Mouse (Mus musculus) stomach, adult 2 months (tissue): ENCODE measurements around the gene Gm17720. TPM values are rescaled to one million over a fixed set of nuclear protein-coding genes. Genes with fewer than 3 reads are reported as not detected.

Source experiments
- polyA plus RNA-seq: library from polyadenylated mRNA; depleted of rRNA; stranded (reverse); fragments of >200 nt; gene quantifications from 2 replicates; pipeline ENCODE4 v1.2.3, GENCODE M21; 2012; rRNA removed

Gm17720 gene
- polyA plus RNA-seq: not detected in 2 replicates

GRCm38 (mm10) chr8:110102653-110103052, at the start of gene Gm17720:
Gene Gm17720 (minus strand): TSS chr8:110102753.

GRCm38 (mm10) chr8:110100907-110101306, 1.6 kb downstream of the Gm17720 start, which contains the start of gene Gm21964:
Gene Gm21964 (plus strand): TSS chr8:110101207.

GRCm38 (mm10) chr8:110079282-110080221, 23.0 kb downstream of the Gm17720 start, which contains the start of gene Zfp612:
Gene Zfp612 (plus strand): TSS chr8:110079746.

GRCm38 (mm10) chr8:110039659-110040058, 62.9 kb downstream of the Gm17720 start, which contains the start of gene Chst4:
Gene Chst4 (minus strand): TSS chr8:110039740.

Other genes starting within 250 kb of the Gm17720 start
- 0.49 and 0.56 TPM in 2 replicates for gene Phlpp2, start 234.2 kb downstream of the Gm17720 start, polyA plus RNA-seq
- 0.65 and 1.1 TPM in 2 replicates for gene Marveld3, start 140.6 kb downstream of the Gm17720 start, polyA plus RNA-seq
- 0.05 and 0.15 TPM in 2 replicates for gene Tat, start 112.3 kb downstream of the Gm17720 start, polyA plus RNA-seq
- 9.2 and 10.0 TPM in 2 replicates for gene Chst4, start 63.0 kb downstream of the Gm17720 start, polyA plus RNA-seq
- gene Zfp612, start 23.0 kb downstream of the Gm17720 start, polyA plus RNA-seq: 0.38 and 0.61 TPM in 2 replicates
- gene Gm21964, start 1.5 kb downstream of the Gm17720 start, polyA plus RNA-seq: not detected in 2 replicates
- gene Calb2, start 65.5 kb upstream of the Gm17720 start, polyA plus RNA-seq: 0.22 and 0.25 TPM in 2 replicates
- 1.2 and 1.3 TPM in 2 replicates for gene Cmtr2, start 112.9 kb upstream of the Gm17720 start, polyA plus RNA-seq
- gene Hydin, start 164.2 kb upstream of the Gm17720 start, polyA plus RNA-seq: under 0.01 TPM in 1 of 2 replicates, not detected in the other